Mouse (Mus musculus): ENCODE measurements around the gene Plpp3. TPM values are rescaled to one million over a fixed set of nuclear protein-coding genes. Genes with fewer than 3 reads are reported as not detected.
A peak's percentile ranks its signal among the peaks of the same experiment; 100 is the strongest.

Plpp3 gene
- polyA plus RNA-seq, 1 experiment from 2014 or later, result 14.2 TPM

GRCm38 (mm10) chr4:105190826-105191225 lies 33.7 kb downstream of the Plpp3 start:
- WGBS (ENCODE audit: insufficient replicate concordance), result 54% methylated on average over 4 of the region's 4 CpGs
- H3K27ac ChIP-seq (replicated peaks), result no peak overlapping the region
- H3K27me3 ChIP-seq, result no peaks in the 10 kb centered on the region
- no peak overlapping the region for H3K9ac ChIP-seq
- H3K4me3 ChIP-seq (replicated peaks), result no peak overlapping the region
- H3K9me3 ChIP-seq (replicated peaks), result no peaks in the 10 kb centered on the region
- no peaks in the 10 kb centered on the region for H3K36me3 ChIP-seq (replicated peaks)
- ATAC-seq (ENCODE audit: insufficient read depth), result no peak
- no peak overlapping the region for H3K4me2 ChIP-seq
- peaks cover 17% of the 10 kb centered on the region; the same call in 1 of the 2 replicates for H3K4me1 ChIP-seq (replicated peaks)

GRCm38 (mm10) chr4:105191550-105191949 lies 34.4 kb downstream of the Plpp3 start:
- Histone ChIP-seq H3K4me2 (no peak overlapping the region), H3K27ac (replicated peaks) (no peak overlapping the region), H3K36me3 (replicated peaks) (no peaks in the 10 kb centered on the region), H3K9me3 (replicated peaks) (no peaks in the 10 kb centered on the region), H3K9ac (no peak overlapping the region), H3K27me3 (no peaks in the 10 kb centered on the region), H3K4me3 (replicated peaks) (no peak overlapping the region), H3K4me1 (replicated peaks) (peaks cover 17% of the 10 kb centered on the region; the same call in 1 of the 2 replicates)
- 58% methylated on average over 5 of the region's 5 CpGs for WGBS (ENCODE audit: insufficient replicate concordance)
- no peak for ATAC-seq (ENCODE audit: insufficient read depth)

GRCm38 (mm10) chr4:105192665-105193064 lies 35.5 kb downstream of the Plpp3 start:
- H3K4me2 ChIP-seq, result no peak overlapping the region

GRCm38 (mm10) chr4:105195256-105195655 lies 38.1 kb downstream of the Plpp3 start:
- H3K4me3 ChIP-seq (replicated peaks), result no peak overlapping the region
- no peaks in the 10 kb centered on the region for H3K9me3 ChIP-seq (replicated peaks)
- H3K27ac ChIP-seq (replicated peaks), result no peak overlapping the region
- no peak for ATAC-seq (ENCODE audit: insufficient read depth)
- no peak overlapping the region for H3K9ac ChIP-seq
- H3K4me2 ChIP-seq, result no peak overlapping the region
- H3K36me3 ChIP-seq (replicated peaks), result no peaks in the 10 kb centered on the region
- 72% methylated on average over 9 of the region's 9 CpGs for whole genome bisulfite sequencing (ENCODE audit: insufficient replicate concordance)
- peaks cover 8% of the 10 kb centered on the region; the same call in 1 of the 2 replicates for H3K4me1 ChIP-seq (replicated peaks)
- H3K27me3 ChIP-seq, result no peaks in the 10 kb centered on the region

More at GRCm38 (mm10) chr4:105192665-105193064, 35.5 kb downstream of the Plpp3 start:
- no peaks in the 10 kb centered on the region for H3K27me3 ChIP-seq
- H3K4me3 ChIP-seq (replicated peaks), result no peak overlapping the region
- 31% methylated on average over 5 of the region's 5 CpGs for WGBS (ENCODE audit: insufficient replicate concordance)
- no peak for ATAC-seq (ENCODE audit: insufficient read depth)
- H3K36me3 ChIP-seq (replicated peaks), result no peaks in the 10 kb centered on the region
- H3K4me1 ChIP-seq (replicated peaks), result peaks cover 10% of the 10 kb centered on the region; the same call in 1 of the 2 replicates
- no peaks in the 10 kb centered on the region for H3K9me3 ChIP-seq (replicated peaks)
- H3K9ac ChIP-seq, result no peak overlapping the region
- H3K27ac ChIP-seq (replicated peaks), result 0 out of 2 replicates have a peak overlapping the region, but pooled peaks have one; percentile 3

GRCm38 (mm10) chr4:105196099-105196498 lies 39.0 kb downstream of the Plpp3 start:
- Histone ChIP-seq H3K4me1 (replicated peaks) (0 out of 2 replicates have a peak, but pooled peaks cover 3% of the 10 kb centered on the region), H3K36me3 (replicated peaks) (no peaks in the 10 kb centered on the region), H3K4me2 (no peak overlapping the region), H3K27ac (replicated peaks) (no peak overlapping the region), H3K9ac (no peak overlapping the region), H3K9me3 (replicated peaks) (no peaks in the 10 kb centered on the region), H3K4me3 (replicated peaks) (no peak overlapping the region), H3K27me3 (no peaks in the 10 kb centered on the region)
- no peak for ATAC-seq (ENCODE audit: insufficient read depth)
- 70% methylated on average over 9 of the region's 9 CpGs for WGBS (ENCODE audit: insufficient replicate concordance)

GRCm38 (mm10) chr4:105196993-105197765 lies 40.0 kb downstream of the Plpp3 start:
- H3K4me2 ChIP-seq, result no peak overlapping the region
- H3K36me3 ChIP-seq (replicated peaks), result no peaks in the 10 kb centered on the region
- no peak overlapping the region for H3K4me3 ChIP-seq (replicated peaks)
- H3K27ac ChIP-seq (replicated peaks), result no peak overlapping the region
- WGBS (ENCODE audit: insufficient replicate concordance), result 71% methylated on average over 9 of the region's 9 CpGs
- no peaks in the 10 kb centered on the region for H3K9me3 ChIP-seq (replicated peaks)
- no peaks in the 10 kb centered on the region for H3K4me1 ChIP-seq (replicated peaks)
- H3K9ac ChIP-seq, result no peak overlapping the region
- ATAC-seq (ENCODE audit: insufficient read depth), result no peak
- no peaks in the 10 kb centered on the region for H3K27me3 ChIP-seq

GRCm38 (mm10) chr4:105198696-105199095 lies 41.5 kb downstream of the Plpp3 start:
- H3K9ac ChIP-seq, result no peak overlapping the region
- H3K9me3 ChIP-seq (replicated peaks), result no peaks in the 10 kb centered on the region
- H3K4me3 ChIP-seq (replicated peaks), result no peak overlapping the region
- H3K36me3 ChIP-seq (replicated peaks), result no peaks in the 10 kb centered on the region
- ATAC-seq (ENCODE audit: insufficient read depth), result no peak
- H3K4me2 ChIP-seq, result no peak overlapping the region
- H3K27ac ChIP-seq (replicated peaks), result no peak overlapping the region
- 71% methylated on average over 5 of the region's 5 CpGs for WGBS (ENCODE audit: insufficient replicate concordance)
- no peaks in the 10 kb centered on the region for H3K4me1 ChIP-seq (replicated peaks)
- no peaks in the 10 kb centered on the region for H3K27me3 ChIP-seq

GRCm38 (mm10) chr4:105199345-105199744 lies 42.2 kb downstream of the Plpp3 start:
- 66% methylated on average over 8 of the region's 8 CpGs for WGBS (ENCODE audit: insufficient replicate concordance)
- Histone ChIP-seq H3K4me2 (no peak overlapping the region), H3K4me3 (replicated peaks) (no peak overlapping the region), H3K27me3 (no peaks in the 10 kb centered on the region), H3K4me1 (replicated peaks) (no peaks in the 10 kb centered on the region), H3K27ac (replicated peaks) (no peak overlapping the region), H3K36me3 (replicated peaks) (no peaks in the 10 kb centered on the region), H3K9ac (no peak overlapping the region), H3K9me3 (replicated peaks) (no peaks in the 10 kb centered on the region)
- no peak for ATAC-seq (ENCODE audit: insufficient read depth)

- Histone ChIP-seq H3K27me3 (no peaks in the 10 kb centered on the region), H3K9me3 (replicated peaks) (no peaks in the 10 kb centered on the region), H3K4me1 (replicated peaks) (no peaks in the 10 kb centered on the region), H3K36me3 (replicated peaks) (no peaks in the 10 kb centered on the region), H3K4me2 (no peak overlapping the region), H3K9ac (no peak overlapping the region), H3K4me3 (replicated peaks) (no peak overlapping the region), H3K27ac (replicated peaks) (no peak overlapping the region)
- no peak for ATAC-seq (ENCODE audit: insufficient read depth)
- WGBS (ENCODE audit: insufficient replicate concordance), result 52% methylated on average over 14 of the region's 14 CpGs
These were observed 43.7 kb downstream of the Plpp3 start for GRCm38 (mm10) chr4:105200624-105201524.

GRCm38 (mm10) chr4:105202439-105202838 lies 45.3 kb downstream of the Plpp3 start:
- H3K4me2 ChIP-seq, result no peak overlapping the region
- 0 out of 2 replicates have a peak, but pooled peaks cover 4% of the 10 kb centered on the region for H3K4me1 ChIP-seq (replicated peaks)
- no peaks in the 10 kb centered on the region for H3K36me3 ChIP-seq (replicated peaks)
- no peak overlapping the region for H3K9ac ChIP-seq
- no peaks in the 10 kb centered on the region for H3K9me3 ChIP-seq (replicated peaks)
- no peaks in the 10 kb centered on the region for H3K27me3 ChIP-seq
- WGBS (ENCODE audit: insufficient replicate concordance), result 61% methylated on average over 3 of the region's 3 CpGs
- H3K4me3 ChIP-seq (replicated peaks), result no peak overlapping the region
- no peak overlapping the region for H3K27ac ChIP-seq (replicated peaks)
- no peak for ATAC-seq (ENCODE audit: insufficient read depth)

GRCm38 (mm10) chr4:105203303-105203761 lies 46.2 kb downstream of the Plpp3 start:
- Histone ChIP-seq H3K27me3 (no peaks in the 10 kb centered on the region), H3K36me3 (replicated peaks) (no peaks in the 10 kb centered on the region), H3K4me2 (no peak overlapping the region), H3K4me3 (replicated peaks) (no peak overlapping the region), H3K9me3 (replicated peaks) (no peaks in the 10 kb centered on the region), H3K27ac (replicated peaks) (no peak overlapping the region), H3K9ac (no peak overlapping the region), H3K4me1 (replicated peaks) (0 out of 2 replicates have a peak, but pooled peaks cover 4% of the 10 kb centered on the region)
- 58% methylated on average over 2 of the region's 2 CpGs for WGBS (ENCODE audit: insufficient replicate concordance)
- no peak for ATAC-seq (ENCODE audit: insufficient read depth)
